Mouse (Mus musculus) kidney, adult 9 months (tissue): ENCODE measurements around the gene 0610012G03Rik.
"Not testable (repeated sequence)": the region's sequence is repeated elsewhere in the genome, so short reads cannot be mapped to it uniquely, and the experiment has no call there.

Source experiments
- DNase-seq: peaks from one replicate; pipeline ENCODE4 v3.0.0; 2022

Gene 0610012G03Rik

GRCm38 (mm10) chr16:31948345-31948774 lies at the start of gene 0610012G03Rik, which contains the start of gene Ncbp2:
0610012G03Rik (minus strand) TSS chr16:31948494.
Ncbp2 (plus strand) TSS chr16:31948513.
- DNase-seq, result peak; percentile 95

GRCm38 (mm10) chr16:31996371-31996770 lies 48.1 kb upstream of the 0610012G03Rik start:
- DNase-seq, result peak; percentile 36

- DNase-seq, result no peak
Observed at GRCm38 (mm10) chr16:31993946-31994345, 45.7 kb upstream of the 0610012G03Rik start.

- peak; percentile 59 for DNase-seq
Observed at GRCm38 (mm10) chr16:31993195-31993594, 44.9 kb upstream of the 0610012G03Rik start.

DNA sequence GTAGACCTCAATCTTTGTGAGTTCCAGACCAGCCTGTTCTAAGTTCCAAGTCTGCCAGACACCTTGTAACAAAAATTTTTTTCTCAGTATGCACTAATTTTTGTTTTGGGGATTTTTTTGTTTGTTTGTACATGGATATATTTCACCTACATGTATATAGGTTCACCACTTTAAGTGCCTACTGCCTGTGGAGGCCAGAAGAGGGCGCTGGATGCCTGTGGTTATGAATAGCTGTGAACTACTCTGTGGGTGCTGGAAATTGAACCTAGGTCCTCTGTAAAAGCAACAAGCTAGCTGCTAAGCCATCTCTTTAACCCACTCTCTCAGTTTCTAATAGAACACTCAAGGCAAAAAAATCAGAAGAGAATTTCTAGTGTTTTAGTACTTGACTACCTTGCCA lies 43.7 kb upstream of the 0610012G03Rik start:
- no peak for DNase-seq

DNA sequence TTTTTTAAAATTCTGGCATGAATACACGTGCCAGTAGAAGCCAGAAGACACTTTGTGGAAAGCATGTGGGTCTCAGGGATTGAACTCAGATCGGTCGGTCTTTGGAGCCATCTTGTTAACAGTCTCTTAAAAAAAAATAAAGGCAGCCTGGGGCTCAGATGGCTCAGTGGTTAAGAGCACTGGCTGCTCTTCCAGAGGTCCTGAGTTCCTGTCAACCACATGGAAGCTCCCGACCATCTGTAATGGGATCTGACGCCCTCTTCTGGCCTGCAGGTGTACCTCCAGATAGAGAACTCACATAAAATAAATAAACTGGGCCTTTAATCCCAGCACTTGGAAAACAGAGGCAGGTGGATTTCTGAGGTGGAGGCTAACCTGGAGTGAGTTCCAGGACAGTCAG lies 32.7 kb upstream of the 0610012G03Rik start:
- DNase-seq, result no peak

DNA sequence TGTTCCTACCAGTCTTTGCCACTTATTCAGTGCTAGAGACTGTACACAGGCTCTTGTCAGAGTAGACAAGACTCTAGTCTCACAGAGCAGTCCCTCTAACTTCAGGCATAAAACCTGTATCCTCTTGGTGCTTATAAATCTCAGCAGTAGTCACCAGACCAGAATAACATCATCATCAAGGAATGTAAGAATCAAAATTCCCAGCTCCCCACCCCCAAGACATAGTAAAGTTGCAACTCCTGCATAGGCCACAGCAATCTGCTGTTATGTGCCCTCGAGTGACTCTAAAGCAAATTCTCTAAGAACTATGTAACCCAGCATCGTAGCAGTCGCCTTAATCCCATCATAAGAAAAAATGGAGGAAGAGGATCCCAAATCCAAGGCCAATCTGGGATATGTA lies 31.2 kb upstream of the 0610012G03Rik start:
- DNase-seq, result no peak

DNA sequence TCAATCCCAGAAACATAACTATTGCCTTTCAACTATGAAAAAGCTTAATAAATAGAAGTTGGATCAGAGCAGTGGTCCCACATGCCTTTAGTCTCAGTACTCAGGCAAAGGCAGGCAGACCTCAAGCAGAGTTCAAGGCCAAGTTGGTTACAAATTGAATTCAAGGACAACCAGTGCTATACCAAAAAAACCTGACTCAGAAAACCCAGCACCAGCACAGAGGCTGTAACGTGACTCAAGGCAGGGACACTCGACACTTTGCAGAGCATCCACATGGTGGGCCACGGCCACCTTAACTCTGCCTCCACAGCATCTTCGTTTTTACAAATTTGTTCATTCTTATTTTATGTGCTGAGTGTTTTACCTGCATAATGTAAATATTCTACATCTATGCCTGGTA lies 27.0 kb upstream of the 0610012G03Rik start:
- DNase-seq, result no peak

GRCm38 (mm10) chr16:31963224-31963623 lies 14.9 kb upstream of the 0610012G03Rik start:
- no peak for DNase-seq

- DNase-seq, result no peak
Observed at GRCm38 (mm10) chr16:31947901-31948316, 385 bp downstream of the 0610012G03Rik start.

- no peak for DNase-seq
Observed at GRCm38 (mm10) chr16:31947333-31947732, 961 bp downstream of the 0610012G03Rik start.

DNA sequence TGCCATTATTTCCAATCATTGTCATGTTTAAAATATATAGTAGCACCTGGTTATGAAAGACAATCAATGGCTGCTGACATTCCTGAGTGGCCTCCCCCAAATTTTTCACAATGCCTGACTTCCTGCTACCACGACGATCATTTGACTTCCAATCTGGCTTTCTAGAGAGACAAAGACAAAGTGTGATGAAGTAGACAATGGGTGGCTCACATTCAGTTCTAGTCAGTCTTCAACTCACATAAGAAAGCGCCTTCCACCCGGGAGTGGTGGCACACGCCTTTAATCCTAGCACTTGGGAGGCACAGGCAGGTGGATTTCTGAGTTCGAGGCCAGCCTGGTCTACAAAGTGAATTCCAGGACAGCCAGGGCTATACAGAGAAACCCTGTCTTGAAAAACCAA lies 2.3 kb downstream of the 0610012G03Rik start:
- not testable (repeated sequence) for DNase-seq

GRCm38 (mm10) chr16:31945372-31945771 lies 2.9 kb downstream of the 0610012G03Rik start:
- DNase-seq, result no peak

- DNase-seq, result no peak
Observed at GRCm38 (mm10) chr16:31944698-31945255, 3.5 kb downstream of the 0610012G03Rik start.

DNA sequence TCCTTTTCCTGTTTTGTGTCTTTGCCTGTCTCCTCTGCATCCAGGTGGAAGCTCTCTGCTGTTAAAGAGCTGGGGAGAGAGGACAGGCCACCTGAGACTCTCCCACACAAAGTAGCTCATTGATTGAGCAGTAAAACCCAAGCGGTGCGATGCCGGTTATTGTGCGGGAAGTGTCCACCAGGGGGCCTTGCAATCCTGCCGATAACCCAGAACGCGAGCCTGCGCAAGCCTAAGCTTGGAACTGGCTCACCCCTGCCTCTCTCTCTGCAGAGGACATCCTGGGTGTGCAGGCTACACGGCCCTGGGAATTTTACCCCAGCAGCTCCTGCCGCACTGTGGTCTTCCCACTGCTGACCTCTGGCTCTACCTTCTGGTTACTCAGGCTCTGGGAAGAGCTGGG lies 4.3 kb downstream of the 0610012G03Rik start:
- DNase-seq, result peak; percentile 80

- no peak for DNase-seq
Observed at GRCm38 (mm10) chr16:31940586-31940985, 7.7 kb downstream of the 0610012G03Rik start.

GRCm38 (mm10) chr16:31938856-31939255 lies 9.4 kb downstream of the 0610012G03Rik start:
- no peak for DNase-seq

DNA sequence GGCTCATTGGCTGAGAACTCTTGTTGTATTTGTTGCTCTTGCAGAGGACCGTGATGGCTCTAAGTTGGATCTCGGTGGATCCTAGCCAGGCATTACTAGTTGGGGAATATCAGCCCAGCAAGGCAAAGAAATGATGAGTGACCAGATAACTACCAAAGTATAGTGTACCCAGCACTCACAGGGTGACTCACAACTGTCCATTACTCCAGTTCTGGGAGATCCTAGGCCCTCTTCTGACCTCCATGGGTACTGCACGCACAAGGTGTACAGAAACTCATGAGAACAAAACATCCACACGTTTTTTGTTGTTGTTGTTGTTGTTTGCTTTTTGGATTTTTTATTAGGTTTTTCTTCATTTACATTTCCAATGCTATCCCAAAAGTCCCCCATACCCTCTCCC lies 11.7 kb downstream of the 0610012G03Rik start:
- no peak for DNase-seq

- no peak for DNase-seq
Observed at GRCm38 (mm10) chr16:31935091-31935979, 13.0 kb downstream of the 0610012G03Rik start.

- DNase-seq, result no peak
Observed at GRCm38 (mm10) chr16:31934550-31935010, 13.7 kb downstream of the 0610012G03Rik start.

DNA sequence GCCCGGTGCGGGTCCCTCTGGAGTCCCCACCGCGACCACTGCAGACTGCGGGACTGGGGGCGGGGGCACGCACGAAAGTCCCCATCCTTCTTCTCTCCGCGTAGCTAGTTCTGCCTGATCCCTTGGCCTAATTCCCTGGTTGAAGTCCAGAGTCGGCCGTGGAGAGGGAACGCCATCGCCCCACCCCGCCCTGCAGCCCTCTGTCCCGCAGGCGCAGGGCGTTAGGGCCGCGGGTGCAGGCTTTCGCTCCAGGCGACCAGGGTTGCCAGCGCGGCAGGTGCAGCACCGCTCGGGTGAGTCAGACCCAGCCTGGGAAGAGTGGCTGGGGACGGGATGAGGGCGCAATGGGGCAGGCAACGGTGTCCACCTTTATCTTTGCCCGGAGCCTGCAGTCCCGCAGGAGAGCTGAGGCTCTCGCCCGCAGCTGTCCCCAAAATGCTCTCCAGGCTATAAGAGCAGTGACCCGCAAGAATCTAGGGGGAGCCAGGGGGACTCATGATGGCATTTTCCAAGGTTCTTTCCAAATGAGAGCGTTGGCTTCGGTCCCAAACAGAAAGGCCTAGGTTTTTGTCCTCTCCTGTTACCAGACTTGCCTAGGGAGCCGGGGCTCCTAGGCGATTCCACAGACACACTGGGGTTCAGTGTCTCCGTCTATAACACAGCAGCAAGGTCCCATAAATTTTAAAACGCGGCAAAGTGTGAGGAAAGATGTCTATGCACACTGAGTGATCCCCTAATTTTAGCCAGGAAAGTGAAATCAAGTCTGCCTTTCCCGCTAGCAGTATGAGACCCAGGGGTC lies 14.3 kb downstream of the 0610012G03Rik start, which contains the start of gene Pigz:
Gene Pigz (plus strand): TSS at position 101 of the 799 bp plus-strand sequence.
- DNase-seq, result peak; percentile 38

DNA sequence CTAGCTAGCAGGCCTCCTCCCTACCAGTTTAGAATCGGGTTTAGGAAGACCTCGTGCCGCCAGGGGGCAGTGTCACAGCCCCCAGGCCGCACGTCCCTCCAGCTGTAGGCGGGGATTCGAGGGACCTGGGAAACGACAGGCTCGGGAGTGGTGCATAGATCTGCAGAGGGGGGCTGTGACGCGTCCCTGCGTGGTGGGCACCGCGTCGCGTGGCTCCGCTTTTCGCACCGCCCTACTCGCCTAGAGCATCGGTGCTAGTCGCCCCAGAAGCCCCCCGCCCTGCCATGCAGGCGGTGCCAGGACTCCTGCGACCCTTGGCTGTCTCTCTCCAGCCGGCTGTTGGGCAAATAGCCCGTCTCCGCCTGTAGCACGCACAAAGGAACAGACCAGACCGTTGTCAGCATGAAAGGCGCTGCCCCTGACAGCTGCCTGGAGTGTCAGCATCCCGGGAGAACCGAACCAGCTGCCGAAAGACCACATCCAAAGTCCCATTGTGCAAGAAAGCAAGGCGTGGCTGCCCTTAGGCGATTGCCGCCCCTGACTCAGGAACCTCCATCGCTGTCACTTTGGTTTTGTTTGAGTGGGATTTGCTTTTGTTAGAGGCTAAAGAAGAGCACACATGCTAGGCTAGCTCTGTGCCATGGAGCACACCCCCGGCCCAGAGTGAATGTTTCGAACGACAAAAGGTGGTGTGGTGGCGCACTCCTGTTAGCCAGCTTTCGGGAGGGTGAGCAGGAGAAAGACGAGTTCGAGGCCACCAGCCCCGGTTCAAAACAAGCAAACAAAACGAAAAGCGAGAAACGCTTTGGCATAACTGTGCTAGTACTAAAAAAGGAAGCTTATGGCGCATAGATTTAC lies 15.2 kb downstream of the 0610012G03Rik start:
- peak; percentile 80 for DNase-seq
